Mouse (Mus musculus): ENCODE results near the gene Ampd3.

- TF ChIP-seq CTCF (IDR thresholded peaks at IDR 0.05; ENCODE audit: control insufficient read depth, insufficient read depth, insufficient read length) = no peak
- no peak for TF ChIP-seq MAX (IDR thresholded peaks at IDR 0.05)
- no peak for TF ChIP-seq MYOG (IDR thresholded peaks at IDR 0.05; ENCODE audit: control insufficient read depth, extremely low read depth, insufficient read length)
- no peak for TF ChIP-seq MYOD1 (IDR thresholded peaks at IDR 0.05; ENCODE audit: control insufficient read depth, insufficient read length, low read depth)
- TF ChIP-seq CEBPB (IDR thresholded peaks at IDR 0.05; ENCODE audit: low read depth) = no peak
Observed at GRCm38 (mm10) chr7:110813983-110814382, 46.0 kb downstream of the Ampd3 start.

Data from C2C12 (cell line).